Mouse (Mus musculus) megakaryocyte, embryonic 14.5 days (primary cell): Measurements from ENCODE around the gene Mindy4.

Source experiments
- FLI1 ChIP-seq: IDR thresholded peaks from 2 replicates; pipeline ENCODE4 v1.6.1; 2012; ENCODE audit warnings: low read length, inconsistent platforms, mixed read lengths
- GATA1 ChIP-seq: IDR thresholded peaks from 3 replicates; pipeline ENCODE4 v1.6.1; 2012; ENCODE audit warnings: mixed read lengths, low read length, inconsistent platforms, borderline replicate concordance

DNA sequence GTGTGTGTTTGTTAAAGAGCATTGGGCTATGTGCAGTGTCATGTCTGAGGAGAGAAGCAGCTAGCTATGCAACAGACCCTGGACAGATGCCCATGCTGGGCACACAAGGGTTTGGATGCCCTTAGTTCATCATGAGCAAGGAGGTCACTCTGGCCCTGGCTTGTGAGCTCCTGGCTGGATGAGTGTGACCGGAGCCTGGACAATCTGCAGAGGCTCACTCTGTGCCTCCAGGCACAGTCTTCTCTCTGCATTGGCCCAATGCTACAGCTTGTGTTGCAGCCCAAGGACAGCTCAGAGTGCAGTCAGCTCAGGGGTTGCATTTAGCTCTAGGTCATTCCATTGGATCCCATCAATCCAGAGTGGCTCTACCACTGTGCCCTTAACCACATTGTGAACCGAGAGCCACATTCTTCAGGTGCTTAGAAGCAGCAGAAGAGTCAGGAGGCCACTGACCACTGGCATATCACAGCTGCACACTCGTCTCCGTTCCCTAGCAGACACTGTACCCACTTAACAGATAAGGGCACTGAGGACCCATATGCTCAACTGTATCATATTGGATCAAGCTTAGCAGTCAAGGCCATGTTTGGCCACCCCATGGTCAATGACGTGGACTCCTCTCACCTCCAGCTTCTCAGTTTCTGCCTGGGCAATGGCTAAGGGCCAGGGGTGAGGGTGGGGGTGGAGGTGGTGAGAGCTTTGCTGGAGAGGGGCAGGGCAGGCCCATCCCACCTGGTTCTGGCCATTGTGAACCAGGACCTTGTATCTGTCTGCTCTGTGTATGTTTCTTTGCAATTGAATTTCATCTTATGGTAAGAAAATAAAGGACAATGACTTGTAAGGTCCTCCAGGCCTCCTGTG lies 144.8 kb downstream of the Mindy4 start:
- TF ChIP-seq FLI1 (no peak), GATA1 (no peak)
